Mouse (Mus musculus): ENCODE measurements at regions not wholly inside any gene's neighbourhood (a gene's known extent, or its start where the extent isn't known, plus 50 kb on each side); places are given as distances from the start of the nearest gene placed in this dataset.

DNA sequence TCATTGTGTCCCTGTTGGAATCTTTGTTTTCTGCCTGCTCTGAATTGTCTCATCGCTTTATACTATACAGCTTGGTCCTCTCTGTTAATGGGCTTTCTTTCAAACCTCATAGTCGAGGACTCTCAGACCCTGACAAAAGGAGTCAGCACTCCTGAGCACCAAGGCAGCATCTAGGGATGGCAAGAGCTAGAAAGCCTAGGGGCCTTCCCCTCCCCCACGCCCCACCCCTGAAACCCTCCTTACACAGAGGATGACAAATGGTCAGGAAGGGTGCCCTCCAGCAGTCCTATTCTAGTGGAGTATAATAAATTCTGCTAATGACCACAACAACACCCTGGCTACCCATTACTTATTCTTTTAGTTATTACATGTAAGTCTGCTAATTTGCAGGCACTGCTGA, 74.4 kb downstream of the Tbx19 start:
- WGBS: 59% methylated on average over 3 of the region's 3 CpGs
- peak; percentile 63; the same call in 1 of the 2 replicates for ATAC-seq (ENCODE audit: low FRiP score)
- H3K4me3 ChIP-seq: no peak overlapping the region

DNA sequence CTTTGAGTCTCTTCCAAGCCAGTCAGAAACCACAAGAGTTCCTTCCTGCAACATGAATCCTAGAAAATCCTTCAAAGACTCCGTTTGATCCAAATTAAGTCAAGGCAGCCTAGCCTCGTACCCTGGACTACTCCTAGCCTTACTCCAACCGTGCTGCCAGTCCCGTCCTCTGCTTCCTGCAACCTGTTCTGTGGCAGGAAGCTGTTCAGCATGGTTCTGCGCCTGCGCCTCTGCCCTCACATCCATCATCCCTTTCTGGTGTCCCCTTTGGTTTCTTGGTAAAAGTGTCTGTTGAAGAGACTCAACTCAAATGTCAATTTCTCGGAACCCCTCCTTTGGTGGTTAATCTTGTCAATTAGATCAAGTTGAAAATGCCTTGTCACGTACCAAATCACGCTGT, 75.8 kb downstream of the Tbx19 start:
- Histone ChIP-seq H3K36me3 (no peaks in the 10 kb centered on the region), H3K9ac (no peak overlapping the region), H3K4me2 (replicated peaks) (no peak overlapping the region), H3K9me3 (replicated peaks) (no peaks in the 10 kb centered on the region), H3K27me3 (no peaks in the 10 kb centered on the region), H3K4me1 (0 out of 2 replicates have a peak, but pooled peaks cover 14% of the 10 kb centered on the region), H3K27ac (no peak overlapping the region), H3K4me3 (no peak overlapping the region)
- WGBS: 87% methylated on average over 9 of the region's 9 CpGs
- no peak for ATAC-seq (ENCODE audit: low FRiP score)

More for the DNA sequence above, 74.4 kb downstream of the Tbx19 start:
- Histone ChIP-seq H3K9ac (no peak overlapping the region), H3K27ac (peak overlapping the region; percentile 24; the same call in 1 of the 2 replicates), H3K9me3 (replicated peaks) (no peaks in the 10 kb centered on the region), H3K4me2 (replicated peaks) (no peak overlapping the region), H3K27me3 (no peaks in the 10 kb centered on the region), H3K36me3 (no peaks in the 10 kb centered on the region), H3K4me1 (0 out of 2 replicates have a peak, but pooled peaks cover 15% of the 10 kb centered on the region)

DNA sequence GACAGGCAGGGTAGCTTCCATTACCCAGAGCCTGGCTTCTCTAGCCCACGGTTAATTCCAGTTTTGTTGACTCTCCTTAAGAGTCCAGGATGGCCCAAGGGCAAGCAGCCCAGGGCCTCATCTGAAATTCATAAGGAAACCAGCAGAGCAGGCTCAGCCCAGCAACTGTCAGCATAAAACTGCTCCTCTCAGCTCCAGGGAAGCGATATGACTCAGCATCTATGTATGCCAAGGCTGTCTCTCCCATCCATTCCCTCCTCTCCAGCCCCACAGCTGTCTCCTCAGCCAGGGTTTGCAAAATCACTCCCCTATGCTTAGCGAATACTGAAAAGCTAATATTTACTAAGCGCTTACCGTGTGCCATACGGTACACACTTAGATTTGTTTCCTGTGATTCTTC, 76.4 kb downstream of the Tbx19 start:
- 81% methylated on average over 6 of the region's 6 CpGs for WGBS
- ATAC-seq (ENCODE audit: low FRiP score): peak; percentile 24; the same call in 1 of the 2 replicates
- H3K9ac ChIP-seq: no peak overlapping the region

DNA sequence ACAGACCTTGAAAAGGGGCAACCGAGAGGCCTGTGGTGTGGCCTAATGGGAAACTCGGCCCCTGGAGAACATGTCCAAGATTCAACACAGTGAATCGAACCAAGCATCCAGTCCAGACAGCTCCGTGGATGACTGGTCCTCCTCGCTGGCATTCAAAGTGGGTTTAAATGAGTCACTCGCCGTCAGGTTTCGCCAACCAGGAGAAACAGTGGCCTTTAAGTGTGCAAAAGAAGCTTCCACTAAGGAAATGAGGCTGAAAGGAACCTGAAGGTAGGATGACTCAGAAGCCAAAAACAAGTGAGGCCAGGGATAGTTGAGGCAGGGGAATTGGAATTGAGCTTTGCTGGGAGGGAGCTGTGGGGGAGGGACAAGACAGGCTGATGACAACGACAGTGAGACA, 80.2 kb downstream of the Tbx19 start:
- Histone ChIP-seq H3K27ac (no peak overlapping the region), H3K9me3 (replicated peaks) (no peaks in the 10 kb centered on the region), H3K36me3 (no peaks in the 10 kb centered on the region), H3K4me2 (replicated peaks) (no peak overlapping the region), H3K4me3 (no peak overlapping the region), H3K4me1 (peaks cover 13% of the 10 kb centered on the region), H3K9ac (no peak overlapping the region), H3K27me3 (no peaks in the 10 kb centered on the region)
- 90% methylated on average over 9 of the region's 9 CpGs for WGBS
- ATAC-seq (ENCODE audit: low FRiP score): no peak

More for the DNA sequence above, 76.4 kb downstream of the Tbx19 start:
- H3K27ac ChIP-seq: no peak overlapping the region
- H3K36me3 ChIP-seq: no peaks in the 10 kb centered on the region
- no peaks in the 10 kb centered on the region for H3K27me3 ChIP-seq
- no peak overlapping the region for H3K4me3 ChIP-seq
- H3K4me1 ChIP-seq: 0 out of 2 replicates have a peak, but pooled peaks cover 14% of the 10 kb centered on the region
- H3K9me3 ChIP-seq (replicated peaks): no peaks in the 10 kb centered on the region
- H3K4me2 ChIP-seq (replicated peaks): no peak overlapping the region

- Histone ChIP-seq H3K9me3 (replicated peaks) (no peaks in the 10 kb centered on the region), H3K36me3 (no peaks in the 10 kb centered on the region), H3K27me3 (no peaks in the 10 kb centered on the region), H3K4me3 (no peak overlapping the region), H3K4me1 (peaks cover 12% of the 10 kb centered on the region), H3K9ac (no peak overlapping the region), H3K4me2 (replicated peaks) (no peak overlapping the region), H3K27ac (no peak overlapping the region)
- no peak for ATAC-seq (ENCODE audit: low FRiP score)
- 82% methylated on average over 4 of the region's 4 CpGs for WGBS
Measured at GRCm38 (mm10) chr1:165077313-165077712, 83.3 kb downstream of the Tbx19 start.

DNA sequence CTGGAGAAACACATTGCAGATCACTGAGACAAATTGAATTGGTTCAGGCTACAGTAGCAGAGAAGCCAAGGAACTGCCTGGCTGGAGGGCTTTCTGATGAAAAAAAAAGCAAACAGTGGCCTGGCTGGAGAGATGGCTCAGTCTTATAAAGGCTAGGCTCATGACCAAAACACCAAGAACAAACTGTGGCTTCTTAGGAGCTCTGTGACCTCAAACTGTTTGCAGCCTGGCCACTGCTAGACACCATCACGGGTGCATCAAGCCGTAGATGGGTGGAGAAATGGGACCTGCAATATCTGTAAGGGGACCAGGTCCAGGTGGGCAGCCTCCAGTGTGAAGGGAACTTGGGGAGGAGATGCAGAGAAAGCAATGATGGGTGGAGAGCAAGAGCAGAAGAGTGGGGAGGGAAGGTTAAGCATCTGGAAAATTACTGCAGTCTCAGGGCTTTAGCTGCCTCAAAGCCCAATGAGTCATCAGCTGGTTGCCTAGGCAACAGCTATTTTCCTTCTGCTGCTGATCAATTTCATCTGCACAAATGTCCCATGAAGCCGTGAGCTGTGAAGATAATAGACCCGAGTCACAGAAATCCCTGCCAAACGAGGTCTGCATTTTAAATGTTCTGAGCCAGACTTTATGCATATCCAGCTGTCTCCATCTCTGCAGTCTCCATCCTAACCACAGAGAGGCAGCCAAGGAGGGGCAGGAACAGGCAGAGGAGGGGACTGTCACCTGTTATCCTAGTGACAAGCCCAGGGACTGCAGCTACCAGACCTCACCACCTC, 85.1 kb downstream of the Tbx19 start:
- peak overlapping the region; percentile 83 for H3K27ac ChIP-seq
- H3K9me3 ChIP-seq (replicated peaks): no peaks in the 10 kb centered on the region
- ATAC-seq (ENCODE audit: low FRiP score): peak; percentile 92
- H3K4me2 ChIP-seq (replicated peaks): no peak overlapping the region
- WGBS: 36% methylated on average over 5 of the region's 5 CpGs
- H3K36me3 ChIP-seq: no peaks in the 10 kb centered on the region
- H3K4me3 ChIP-seq: no peak overlapping the region
- H3K27me3 ChIP-seq: no peaks in the 10 kb centered on the region
- peaks cover 12% of the 10 kb centered on the region for H3K4me1 ChIP-seq
- no peak overlapping the region for H3K9ac ChIP-seq

GRCm38 (mm10) chr1:165071831-165072491, 88.6 kb downstream of the Tbx19 start:
- H3K4me3 ChIP-seq: no peak overlapping the region
- no peaks in the 10 kb centered on the region for H3K9me3 ChIP-seq (replicated peaks)
- H3K4me1 ChIP-seq: peaks cover 12% of the 10 kb centered on the region
- 84% methylated on average over 4 of the region's 4 CpGs for WGBS
- H3K27ac ChIP-seq: no peak overlapping the region
- no peak overlapping the region for H3K4me2 ChIP-seq (replicated peaks)
- H3K27me3 ChIP-seq: no peaks in the 10 kb centered on the region
- H3K9ac ChIP-seq: no peak overlapping the region
- ATAC-seq (ENCODE audit: low FRiP score): no peak
- no peaks in the 10 kb centered on the region for H3K36me3 ChIP-seq

DNA sequence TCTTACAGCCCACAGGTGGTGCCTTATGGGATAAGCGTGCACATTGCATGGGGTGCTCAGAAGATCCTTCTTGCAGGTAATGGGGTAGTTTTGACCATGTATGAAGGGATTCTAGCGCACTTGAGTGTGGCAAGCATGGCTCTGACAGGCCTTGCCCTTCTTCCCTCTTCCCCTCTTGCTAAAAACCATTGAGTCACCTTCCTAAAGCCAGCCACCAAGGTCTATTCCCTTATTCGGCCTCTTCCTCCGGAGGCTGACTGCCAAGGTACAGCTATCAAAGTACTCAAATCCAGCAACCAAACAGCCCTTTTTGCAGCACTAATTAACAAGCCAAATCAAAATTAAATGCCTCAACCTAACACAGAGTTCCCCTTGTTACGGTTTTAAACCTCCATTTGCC, 95.6 kb downstream of the Tbx19 start:
- ATAC-seq (ENCODE audit: low FRiP score): no peak; the same call in 1 of the 2 replicates
- Histone ChIP-seq H3K4me3 (no peak overlapping the region), H3K4me2 (replicated peaks) (no peak overlapping the region), H3K27me3 (no peaks in the 10 kb centered on the region), H3K27ac (no peak overlapping the region), H3K9me3 (replicated peaks) (no peaks in the 10 kb centered on the region), H3K36me3 (no peaks in the 10 kb centered on the region), H3K9ac (no peak overlapping the region), H3K4me1 (peaks cover 6% of the 10 kb centered on the region; the same call in 1 of the 2 replicates)
- 75% methylated on average over 5 of the region's 5 CpGs for WGBS

- no peaks in the 10 kb centered on the region for H3K9me3 ChIP-seq (replicated peaks)
- 56% methylated on average over 8 of the region's 8 CpGs for WGBS
- no peak overlapping the region for H3K4me3 ChIP-seq
- no peaks in the 10 kb centered on the region for H3K27me3 ChIP-seq
- H3K36me3 ChIP-seq: no peaks in the 10 kb centered on the region
- ATAC-seq (ENCODE audit: low FRiP score): no peak
- no peak overlapping the region for H3K4me2 ChIP-seq (replicated peaks)
- no peak overlapping the region for H3K27ac ChIP-seq
- no peak overlapping the region for H3K9ac ChIP-seq
- peaks cover 6% of the 10 kb centered on the region; the same call in 1 of the 2 replicates for H3K4me1 ChIP-seq
Measured at GRCm38 (mm10) chr1:165062813-165063492, 97.6 kb downstream of the Tbx19 start.

- peaks cover 6% of the 10 kb centered on the region; the same call in 1 of the 2 replicates for H3K4me1 ChIP-seq
- no peak for ATAC-seq (ENCODE audit: low FRiP score)
- WGBS: 83% methylated on average over 3 of the region's 3 CpGs
Measured at GRCm38 (mm10) chr1:165061420-165061819, 99.2 kb downstream of the Tbx19 start.

DNA sequence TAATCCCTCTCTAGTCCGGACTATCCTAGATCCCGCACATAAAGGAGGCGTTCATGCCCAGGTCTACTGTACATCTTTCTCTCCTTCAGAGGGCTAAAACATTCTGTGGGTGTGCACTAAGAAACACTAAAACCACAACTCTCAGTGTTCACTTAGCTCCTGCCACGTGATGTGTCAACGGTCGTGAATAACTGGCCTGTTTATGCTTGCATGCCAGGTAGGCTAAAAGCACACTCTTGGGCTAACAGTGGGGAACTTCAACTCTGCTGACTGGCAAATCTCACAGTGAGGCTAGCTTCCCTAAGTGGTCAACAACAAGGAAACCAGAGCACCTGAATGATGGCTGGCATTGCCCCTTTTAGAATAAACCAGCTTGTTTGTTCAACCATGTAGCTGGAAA, 106.3 kb downstream of the Tbx19 start:
- Histone ChIP-seq H3K36me3 (no peaks in the 10 kb centered on the region), H3K27me3 (no peaks in the 10 kb centered on the region), H3K4me1 (no peaks in the 10 kb centered on the region), H3K9me3 (replicated peaks) (no peaks in the 10 kb centered on the region), H3K4me2 (replicated peaks) (no peak overlapping the region), H3K9ac (no peak overlapping the region), H3K27ac (no peak overlapping the region), H3K4me3 (no peak overlapping the region)
- 90% methylated on average over 6 of the region's 6 CpGs for WGBS
- ATAC-seq (ENCODE audit: low FRiP score): no peak

More at GRCm38 (mm10) chr1:165061420-165061819, 99.2 kb downstream of the Tbx19 start:
- no peaks in the 10 kb centered on the region for H3K27me3 ChIP-seq
- H3K4me2 ChIP-seq (replicated peaks): no peak overlapping the region
- H3K36me3 ChIP-seq: no peaks in the 10 kb centered on the region
- no peak overlapping the region for H3K9ac ChIP-seq
- no peaks in the 10 kb centered on the region for H3K9me3 ChIP-seq (replicated peaks)
- H3K27ac ChIP-seq: no peak overlapping the region
- H3K4me3 ChIP-seq: no peak overlapping the region

DNA sequence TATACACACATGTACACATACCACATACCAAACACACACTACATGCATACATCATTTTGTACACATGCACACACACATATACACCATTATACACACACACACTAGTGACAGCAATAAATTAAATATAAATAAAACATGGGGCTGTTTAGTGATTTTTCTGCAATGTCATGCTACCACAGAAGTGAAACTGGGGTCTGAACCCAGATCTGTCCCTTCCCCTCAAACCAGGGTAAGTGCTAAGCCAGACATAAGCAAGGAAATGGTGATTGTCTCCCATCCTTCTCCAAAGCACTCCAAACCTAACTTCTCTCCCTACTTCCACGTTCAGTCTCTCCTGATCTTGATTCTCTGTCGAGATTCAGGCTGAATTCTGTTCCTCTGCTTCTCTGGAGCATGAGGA, 109.3 kb downstream of the Tbx19 start:
- 68% methylated on average over 2 of the region's 2 CpGs for WGBS
- no peak for ATAC-seq (ENCODE audit: low FRiP score)
- Histone ChIP-seq H3K4me1 (peaks cover 7% of the 10 kb centered on the region), H3K36me3 (no peaks in the 10 kb centered on the region), H3K9me3 (replicated peaks) (no peaks in the 10 kb centered on the region), H3K27me3 (no peaks in the 10 kb centered on the region), H3K4me2 (replicated peaks) (no peak overlapping the region), H3K9ac (no peak overlapping the region), H3K4me3 (no peak overlapping the region), H3K27ac (no peak overlapping the region)
